Comparison of ENCODE assay signal across 23 mouse cellular contexts in the genomic region with DNA sequence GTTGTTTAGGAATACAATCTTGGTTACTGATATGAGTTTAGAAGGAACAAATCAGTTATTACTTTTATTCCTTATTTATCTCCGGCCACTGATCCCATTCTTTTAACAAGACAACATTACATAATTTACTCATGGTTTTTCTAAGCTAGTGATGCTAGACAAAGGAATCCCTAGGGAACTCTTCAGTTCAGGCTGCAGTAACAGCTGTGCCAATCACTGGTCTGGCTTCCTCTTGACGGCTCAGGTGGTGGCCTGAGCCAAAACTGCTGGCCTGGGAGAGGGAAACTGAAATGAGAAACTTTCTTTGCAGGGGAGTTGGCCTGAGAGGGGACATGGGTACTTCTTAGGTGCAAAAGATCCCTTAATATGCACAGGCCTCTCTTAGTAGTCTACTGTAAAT.
DNase-seq lines count a peak whose midpoint lies in the region; ATAC-seq and TF ChIP-seq lines count a peak whose summit lies in the region.
"Had no signal": no experiment of that assay in that cellular context is flagged by ENCODE, and none has a peak within 500 bp of the region (broad histone marks: within the 10 kb centered on the region; RNA-seq: fewer than 3 reads in every experiment).

No protein-coding gene starts in this region.

- H3K4me1 ChIP-seq in embryonic facial prominence, embryonic 14.5 days (ENCODE audit: control insufficient read depth, insufficient read depth, low read length) = 0 out of 2 replicates have a peak, but pooled peaks cover 5% of the 10 kb centered on the region
- H3K4me1 ChIP-seq in embryonic facial prominence, embryonic 10.5 days = peaks cover 32% of the 10 kb centered on the region

- no peak overlapping the region for H3K4me3 ChIP-seq in embryonic facial prominence, embryonic 14.5 days (ENCODE audit: low read depth, low read length)
- no peak overlapping the region for H3K4me3 ChIP-seq in embryonic facial prominence, embryonic 10.5 days
- no peak overlapping the region for H3K4me3 ChIP-seq in C2C12 (ENCODE audit: insufficient read depth, poor library complexity, severe bottlenecking)
- H3K4me3 ChIP-seq: embryonic facial prominence, embryonic 13.5 days; forebrain, embryonic 12.5 days; forebrain, embryonic 15.5 days; hindbrain, embryonic 10.5 days; hindbrain, embryonic 13.5 days had no signal

- 40% methylated on average over 2 of the region's 2 CpGs for WGBS in embryonic facial prominence, embryonic 14.5 days
- 41% methylated on average over 2 of the region's 2 CpGs for WGBS in embryonic facial prominence, embryonic 10.5 days

- no peak overlapping the region for H3K27ac ChIP-seq in embryonic facial prominence, embryonic 14.5 days (replicated peaks; ENCODE audit: low read depth, low read length)
- H3K27ac ChIP-seq in embryonic facial prominence, embryonic 10.5 days (replicated peaks) = no peak overlapping the region
- H3K27ac ChIP-seq: embryonic facial prominence, embryonic 13.5 days; forebrain, embryonic 12.5 days; forebrain, embryonic 15.5 days; hindbrain, embryonic 10.5 days; hindbrain, embryonic 13.5 days had no signal

- no peak overlapping the region for H3ac ChIP-seq in C2C12 (ENCODE audit: control insufficient read depth, insufficient read length, low read depth)

- H3K27me3 ChIP-seq in embryonic facial prominence, embryonic 14.5 days (replicated peaks; ENCODE audit: control insufficient read depth, insufficient read depth, low read length) = no peaks in the 10 kb centered on the region
- H3K27me3 ChIP-seq in embryonic facial prominence, embryonic 10.5 days (replicated peaks; ENCODE audit: low read depth, poor library complexity, severe bottlenecking) = no peaks in the 10 kb centered on the region
- H3K27me3 ChIP-seq in C2C12 (ENCODE audit: control insufficient read depth, insufficient read depth, insufficient read length) = no peaks in the 10 kb centered on the region
- no peaks in the 10 kb centered on the region for H3K27me3 ChIP-seq in splenic B cell, adult 2 months (ENCODE audit: control insufficient read depth, insufficient read depth, low read length, poor library complexity, severe bottlenecking)
- H3K27me3 ChIP-seq: embryonic facial prominence, embryonic 13.5 days; forebrain, embryonic 15.5 days; hindbrain, embryonic 13.5 days had no signal

- H3K36me3 ChIP-seq in embryonic facial prominence, embryonic 14.5 days (ENCODE audit: control insufficient read depth, insufficient read depth, low read length) = no peaks in the 10 kb centered on the region
- H3K36me3 ChIP-seq in embryonic facial prominence, embryonic 10.5 days (replicated peaks) = no peaks in the 10 kb centered on the region
- H3K36me3 ChIP-seq in C2C12 (ENCODE audit: control insufficient read depth, insufficient read depth) = no peaks in the 10 kb centered on the region
- 0 out of 2 replicates have a peak, but pooled peaks cover 2% of the 10 kb centered on the region for H3K36me3 ChIP-seq in splenic B cell, adult 2 months (ENCODE audit: control insufficient read depth, insufficient read depth, low read length, poor library complexity, severe bottlenecking)
- H3K36me3 ChIP-seq: embryonic facial prominence, embryonic 13.5 days; forebrain, embryonic 12.5 days; forebrain, embryonic 15.5 days; hindbrain, embryonic 10.5 days; hindbrain, embryonic 13.5 days had no signal

- no peaks in the 10 kb centered on the region for H3K9me3 ChIP-seq in embryonic facial prominence, embryonic 14.5 days (ENCODE audit: control insufficient read depth, low read length)
- no peaks in the 10 kb centered on the region for H3K9me3 ChIP-seq in embryonic facial prominence, embryonic 10.5 days
- H3K9me3 ChIP-seq: embryonic facial prominence, embryonic 13.5 days; forebrain, embryonic 12.5 days; forebrain, embryonic 15.5 days; hindbrain, embryonic 10.5 days; hindbrain, embryonic 13.5 days had no signal

- no peak overlapping the region for H3K4me2 ChIP-seq in embryonic facial prominence, embryonic 14.5 days (ENCODE audit: low read depth, low read length)
- H3K4me2 ChIP-seq: embryonic facial prominence, embryonic 13.5 days; forebrain, embryonic 12.5 days; forebrain, embryonic 15.5 days; heart, embryonic 11.5 days; hindbrain, embryonic 13.5 days had no signal

- H3K79me3 ChIP-seq in C2C12 (ENCODE audit: low read depth) = no peaks in the 10 kb centered on the region

- no peak for ATAC-seq in embryonic facial prominence, embryonic 14.5 days (ENCODE audit: low read depth)
- ATAC-seq: activated CD4-positive, CD25-positive, alpha-beta regulatory T cell, adult 4 months; forebrain, embryonic 15.5 days; hindbrain, embryonic 16.5 days; intestine, embryonic 16.5 days had no signal

- no peaks in the 10 kb centered on the region for H3K79me2 ChIP-seq in C2C12 (ENCODE audit: control insufficient read depth, insufficient read depth)

- H3K9ac ChIP-seq in embryonic facial prominence, embryonic 14.5 days (ENCODE audit: low read depth, low read length) = no peak overlapping the region
- H3K9ac ChIP-seq: embryonic facial prominence, embryonic 13.5 days; forebrain, embryonic 12.5 days; forebrain, embryonic 15.5 days; hindbrain, embryonic 13.5 days had no signal

- DNase-seq in embryonic facial prominence, embryonic 14.5 days (ENCODE audit: low spot score) = peak; percentile 36
- no peak for DNase-seq in embryonic facial prominence, embryonic 10.5 days (ENCODE audit: low spot score)
- peak; percentile 58 for DNase-seq in adipocyte (ENCODE audit: low spot score)
- DNase-seq in splenic B cell, adult 2 months (ENCODE audit: low read depth, low spot score) = peak; percentile 11
- DNase-seq in adrenal gland, adult (ENCODE audit: inconsistent age in 2 of 2, low spot score in 1 of 2) = no peak
- DNase-seq in gastrocnemius, postnatal 4 days (ENCODE audit: low spot score in 2 of 2) = no peak
- DNase-seq: adrenal gland, adult 2 months; adrenal gland, postnatal 14 days; cerebellum, adult 11 months; cerebellum, adult 2 months; cerebellum, adult 9-11 months; cerebellum, postnatal 25 days; gastrocnemius, postnatal 25 days had no signal

- TF ChIP-seq CTCF in C2C12 (IDR thresholded peaks at IDR 0.05; ENCODE audit: control insufficient read depth, insufficient read depth, insufficient read length) = no peak

TF ChIP-seq in C2C12, 6 proteins besides CTCF, POLR2A, EP300 and RAD21:
- TF ChIP-seq MAX (IDR thresholded peaks at IDR 0.05) (no peak), MYOD1 (IDR thresholded peaks at IDR 0.05; ENCODE audit: control insufficient read depth, insufficient read length, low read depth) (peak; percentile 50), CEBPB (IDR thresholded peaks at IDR 0.05; ENCODE audit: low read depth) (no peak), USF1 (IDR thresholded peaks at IDR 0.05; ENCODE audit: low read depth) (no peak), MYOG (IDR thresholded peaks at IDR 0.05; ENCODE audit: control insufficient read depth, extremely low read depth, insufficient read length) (no peak), FOSL1 (IDR thresholded peaks at IDR 0.05; ENCODE audit: insufficient read depth, low read length, poor library complexity, severe bottlenecking) (no peak)
TF ChIP-seq in C2C12: peak in this region for 1.

Comparison
In these comparisons a context has a peak if more than half of its experiments do, and no peak if none do; other contexts are left out.
1. DNase-seq: peak in embryonic facial prominence, embryonic 14.5 days (single experiment), adipocyte (single experiment) and splenic B cell, adult 2 months (single experiment); none in embryonic facial prominence, embryonic 10.5 days (single experiment), adrenal gland, adult (0 of 2) and gastrocnemius, postnatal 4 days (0 of 2).